Mouse (Mus musculus) heart, embryonic 11.5 days (tissue): Measurements from ENCODE around the gene Lrrk1. TPM values are rescaled to one million over a fixed set of nuclear protein-coding genes. Genes with fewer than 3 reads are reported as not detected.

Experiments
- ATAC-seq: fragments of 200-750 bp; cut with Nextera tagmentation; replicated peaks from 2 replicates; pipeline ENCODE4 v1.8.0; 2017; ENCODE audit warnings: moderate library complexity; ENCODE audit not compliant: insufficient number of reproducible peaks, low FRiP score, low TSS enrichment
- H3K27ac ChIP-seq: fragments of 300-500 bp; sonication (generic); 2 replicates; pipeline ENCODE4 v1.5.1; 2014; ENCODE audit warnings: mild to moderate bottlenecking, low read depth, low read length
- H3K27me3 ChIP-seq: fragments of 300-500 bp; sonication (generic); 2 replicates; pipeline ENCODE4 v1.6.1; 2014; ENCODE audit warnings: mild to moderate bottlenecking, low read length, mixed read lengths; ENCODE audit not compliant: control insufficient read depth, insufficient read depth
- H3K36me3 ChIP-seq: fragments of 300-500 bp; sonication (generic); 2 replicates; pipeline ENCODE4 v1.6.1; 2014; ENCODE audit warnings: mild to moderate bottlenecking, low read length, moderate library complexity, mixed read lengths; ENCODE audit not compliant: control insufficient read depth, insufficient read depth
- H3K4me1 ChIP-seq: fragments of 300-500 bp; sonication (generic); 2 replicates; pipeline ENCODE4 v1.6.1; 2014; ENCODE audit warnings: low read length; ENCODE audit not compliant: control insufficient read depth, insufficient read depth
- H3K4me2 ChIP-seq: fragments of 300-500 bp; sonication (generic); 2 replicates; pipeline ENCODE4 v1.6.1; 2014; ENCODE audit warnings: mild to moderate bottlenecking, moderate library complexity
- H3K4me3 ChIP-seq: fragments of 300-500 bp; sonication (generic); 2 replicates; pipeline ENCODE4 v1.5.1; 2014; ENCODE audit warnings: low read depth, low read length
- H3K9ac ChIP-seq: fragments of 300-500 bp; sonication (generic); 2 replicates; pipeline ENCODE4 v1.6.1; 2014; ENCODE audit warnings: mild to moderate bottlenecking, low read depth, low read length, moderate library complexity
- H3K9me3 ChIP-seq: fragments of 300-500 bp; sonication (generic); replicated peaks from 2 replicates; pipeline ENCODE4 v1.6.1; 2016; ENCODE audit warnings: low read length; ENCODE audit not compliant: control insufficient read depth
- WGBS: fragments of 180-500 bp; shearing (Covaris S2); extraction: QIAGEN DNeasy Blood & Tissue Kit; methylation state at CpG from one replicate; pipeline ENCODE4 v1.1.7; 2014; ENCODE audit not compliant: insufficient replicate concordance; 5-methylcytosine and 5-hydroxymethylcytosine counted together
- polyA plus RNA-seq: library from polyadenylated mRNA; unstranded; fragments of >200 nt; fragmentation: Nextera tagmentation; extraction: Ambion mirVana; gene quantifications from 2 replicates; pipeline ENCODE4 v1.2.1, GENCODE M21; 2014

Lrrk1 gene
- polyA plus RNA-seq, 1 experiment from 2014 or later: 6.3 TPM

DNA sequence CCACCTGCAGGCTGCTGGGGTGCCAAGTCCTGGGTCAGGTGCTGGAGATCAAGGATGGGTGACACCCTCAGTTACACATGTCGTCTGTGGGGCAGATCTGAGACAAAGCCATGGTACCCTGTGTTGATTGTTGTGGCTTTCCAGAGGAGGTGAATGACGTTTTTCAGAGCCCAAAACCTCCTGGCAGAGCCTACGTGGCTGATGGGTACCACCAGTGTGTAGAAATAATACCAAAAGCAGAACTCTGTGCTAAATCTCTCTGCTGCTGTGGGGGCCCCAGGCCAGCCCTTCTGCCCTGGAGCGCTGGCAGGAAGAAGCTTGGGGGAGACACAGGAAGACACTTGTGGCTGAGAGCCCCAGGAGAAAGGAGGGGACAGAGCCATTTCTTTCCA, 157.9 kb downstream of the Lrrk1 start:
- no peak overlapping the region for H3K4me2 ChIP-seq

GRCm38 (mm10) chr7:66229433-66229832, 158.7 kb downstream of the Lrrk1 start:
- Histone ChIP-seq H3K36me3 (no peaks in the 10 kb centered on the region), H3K27me3 (no peaks in the 10 kb centered on the region), H3K9ac (0 out of 2 replicates have a peak overlapping the region, but pooled peaks have one; percentile 5), H3K4me2 (no peak overlapping the region), H3K4me3 (no peak overlapping the region), H3K4me1 (peaks cover 29% of the 10 kb centered on the region), H3K27ac (no peak overlapping the region), H3K9me3 (no peaks in the 10 kb centered on the region)
- 69% methylated on average over 7 of the region's 7 CpGs for WGBS
- ATAC-seq: no peak

More for the DNA sequence above, 157.9 kb downstream of the Lrrk1 start:
- no peaks in the 10 kb centered on the region for H3K27me3 ChIP-seq
- H3K4me3 ChIP-seq: no peak overlapping the region
- no peaks in the 10 kb centered on the region for H3K9me3 ChIP-seq
- H3K36me3 ChIP-seq: no peaks in the 10 kb centered on the region
- peak overlapping the region; percentile 54; the same call in 1 of the 2 replicates for H3K9ac ChIP-seq
- H3K27ac ChIP-seq: peak overlapping the region; percentile 46
- ATAC-seq: no peak
- H3K4me1 ChIP-seq: peaks cover 29% of the 10 kb centered on the region
- WGBS: 59% methylated on average over 4 of the region's 4 CpGs

DNA sequence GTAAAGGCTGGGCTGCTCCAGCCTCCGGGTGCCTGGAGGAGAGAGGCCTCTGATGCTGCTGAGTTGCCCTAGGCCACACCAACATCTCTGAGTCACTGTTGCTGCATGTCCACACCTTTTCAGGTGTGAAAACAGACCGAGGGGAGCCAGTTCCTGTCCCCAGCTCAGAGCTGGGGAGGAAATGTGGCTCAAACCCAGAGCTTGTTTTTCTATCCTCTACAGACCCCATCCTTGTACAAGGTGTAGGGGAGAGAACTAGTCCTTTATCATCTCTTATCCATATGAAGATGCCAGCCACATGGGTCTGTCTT, 159.6 kb downstream of the Lrrk1 start:
- Histone ChIP-seq H3K4me2 (no peak overlapping the region), H3K36me3 (no peaks in the 10 kb centered on the region), H3K27ac (no peak overlapping the region), H3K4me1 (peaks cover 21% of the 10 kb centered on the region), H3K9me3 (no peaks in the 10 kb centered on the region), H3K9ac (no peak overlapping the region), H3K27me3 (no peaks in the 10 kb centered on the region), H3K4me3 (no peak overlapping the region)
- WGBS: 47% methylated on average over 2 of the region's 2 CpGs
- no peak for ATAC-seq

GRCm38 (mm10) chr7:66227814-66228609, 160.1 kb downstream of the Lrrk1 start:
- 79% methylated on average over 13 of the region's 13 CpGs for WGBS
- Histone ChIP-seq H3K4me1 (peaks cover 16% of the 10 kb centered on the region), H3K27ac (no peak overlapping the region), H3K27me3 (no peaks in the 10 kb centered on the region), H3K9me3 (no peaks in the 10 kb centered on the region), H3K4me3 (no peak overlapping the region), H3K36me3 (no peaks in the 10 kb centered on the region), H3K4me2 (no peak overlapping the region), H3K9ac (no peak overlapping the region)
- no peak for ATAC-seq

GRCm38 (mm10) chr7:66225881-66226280, 162.3 kb downstream of the Lrrk1 start:
- Histone ChIP-seq H3K36me3 (no peaks in the 10 kb centered on the region), H3K4me2 (no peak overlapping the region), H3K4me3 (no peak overlapping the region), H3K27me3 (no peaks in the 10 kb centered on the region), H3K4me1 (peaks cover 12% of the 10 kb centered on the region), H3K9me3 (no peaks in the 10 kb centered on the region), H3K9ac (no peak overlapping the region), H3K27ac (no peak overlapping the region)
- WGBS: 81% methylated on average over 3 of the region's 3 CpGs
- no peak for ATAC-seq

- H3K27me3 ChIP-seq: no peaks in the 10 kb centered on the region
- no peak overlapping the region for H3K4me2 ChIP-seq
- WGBS: 91% methylated on average over 6 of the region's 6 CpGs
- H3K27ac ChIP-seq: no peak overlapping the region
- H3K36me3 ChIP-seq: no peaks in the 10 kb centered on the region
- no peak overlapping the region for H3K4me3 ChIP-seq
- no peak overlapping the region for H3K9ac ChIP-seq
- no peak for ATAC-seq
- H3K4me1 ChIP-seq: peaks cover 5% of the 10 kb centered on the region; the same call in 1 of the 2 replicates
- no peaks in the 10 kb centered on the region for H3K9me3 ChIP-seq
Observed at GRCm38 (mm10) chr7:66224541-66224940, 163.6 kb downstream of the Lrrk1 start.

DNA sequence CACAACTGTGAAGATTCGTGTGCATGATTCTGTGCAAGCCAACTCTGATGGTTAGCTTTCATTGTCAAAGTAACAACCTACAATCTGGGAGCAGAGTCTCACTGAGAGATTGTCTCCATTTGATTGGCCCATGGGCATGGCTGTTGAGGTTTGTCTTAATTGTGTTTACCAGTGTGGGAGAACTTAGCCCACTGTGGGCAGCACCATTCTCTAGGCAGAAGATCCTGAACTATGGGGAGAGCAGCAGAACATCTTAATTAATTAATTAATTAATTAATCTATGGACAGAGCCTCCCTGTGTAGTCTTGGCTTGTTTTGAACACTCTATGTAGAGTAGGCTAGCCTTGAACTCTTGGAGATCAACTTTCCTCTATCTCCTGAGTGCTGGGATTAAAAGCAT, 164.4 kb downstream of the Lrrk1 start:
- Histone ChIP-seq H3K27ac (no peak overlapping the region), H3K4me2 (no peak overlapping the region), H3K4me1 (peaks cover 9% of the 10 kb centered on the region; the same call in 1 of the 2 replicates), H3K27me3 (no peaks in the 10 kb centered on the region), H3K36me3 (no peaks in the 10 kb centered on the region), H3K9ac (no peak overlapping the region), H3K9me3 (no peaks in the 10 kb centered on the region), H3K4me3 (no peak overlapping the region)
- 87% methylated on average over 1 of the region's 1 CpGs for WGBS
- ATAC-seq: no peak

GRCm38 (mm10) chr7:66222621-66223091, 165.5 kb downstream of the Lrrk1 start:
- H3K4me1 ChIP-seq: peaks cover 20% of the 10 kb centered on the region
- H3K4me2 ChIP-seq: no peak overlapping the region
- H3K27me3 ChIP-seq: no peaks in the 10 kb centered on the region
- no peaks in the 10 kb centered on the region for H3K36me3 ChIP-seq
- ATAC-seq: no peak
- 0 out of 2 replicates have a peak overlapping the region, but pooled peaks have one; percentile 12 for H3K9ac ChIP-seq
- 33% methylated on average over 8 of the region's 8 CpGs for WGBS
- H3K4me3 ChIP-seq: no peak overlapping the region
- no peak overlapping the region for H3K27ac ChIP-seq
- H3K9me3 ChIP-seq: no peaks in the 10 kb centered on the region

DNA sequence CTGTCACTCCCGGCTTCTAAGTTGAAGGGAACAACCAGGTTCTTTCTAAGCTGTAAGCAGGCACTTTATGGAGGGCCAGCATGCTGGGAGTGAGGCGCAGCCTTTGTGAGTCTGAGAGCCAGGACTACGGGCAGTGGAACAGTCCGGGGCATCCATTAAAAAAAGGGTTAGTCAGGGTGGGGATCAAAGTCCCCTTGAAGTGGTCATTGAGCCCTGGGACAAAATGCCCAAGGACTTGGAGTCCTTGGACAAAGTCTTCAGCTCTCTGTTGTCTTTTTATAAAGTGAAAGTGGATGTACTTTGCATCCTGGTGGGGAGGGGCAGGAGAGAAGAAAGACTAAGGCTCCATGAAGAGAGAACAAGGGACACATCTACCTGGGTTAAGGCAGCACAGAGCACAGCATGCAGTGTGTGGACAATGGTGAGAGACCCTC, 168.3 kb downstream of the Lrrk1 start:
- ATAC-seq: no peak

More for the DNA sequence above, 168.3 kb downstream of the Lrrk1 start:
- H3K4me2 ChIP-seq: no peak overlapping the region
- H3K9me3 ChIP-seq: no peaks in the 10 kb centered on the region
- H3K4me3 ChIP-seq: no peak overlapping the region
- peaks cover 22% of the 10 kb centered on the region for H3K4me1 ChIP-seq
- no peak overlapping the region for H3K9ac ChIP-seq
- no peaks in the 10 kb centered on the region for H3K27me3 ChIP-seq
- 89% methylated on average over 4 of the region's 4 CpGs for WGBS
- no peaks in the 10 kb centered on the region for H3K36me3 ChIP-seq
- H3K27ac ChIP-seq: no peak overlapping the region
